25 mouse cellular contexts compared by ENCODE assay signal in genomic region chr11:121058122-121058521, GRCm38 (mm10). TPM values are rescaled to one million over a fixed set of nuclear protein-coding genes. Genes with fewer than 3 reads are reported as not detected.
DNase-seq lines count a peak whose midpoint lies in the region; ATAC-seq and TF ChIP-seq lines count a peak whose summit lies in the region.
"Had no signal": no experiment of that assay in that cellular context is flagged by ENCODE, and none has a peak within 500 bp of the region (broad histone marks: within the 10 kb centered on the region; RNA-seq: fewer than 3 reads in every experiment).

No protein-coding gene starts in this region.

- H3K79me2 ChIP-seq in liver, adult 2 months (ENCODE audit: control insufficient read depth, insufficient read depth, low read length): no peaks in the 10 kb centered on the region

- no peak overlapping the region for H3K4me3 ChIP-seq in liver, adult 2 months (ENCODE audit: insufficient read depth, low read depth, low read length)
- H3K4me3 ChIP-seq in liver, embryonic 11.5 days (ENCODE audit: low read depth, low read length): no peak overlapping the region
- H3K4me3 ChIP-seq: embryonic facial prominence, embryonic 15.5 days; forebrain, embryonic 10.5 days; gastrocnemius, adult 2 months; heart, embryonic 13.5 days; limb, embryonic 10.5 days; neural tube, embryonic 15.5 days had no signal

- no peak overlapping the region for H3K4me2 ChIP-seq in liver, embryonic 11.5 days
- H3K4me2 ChIP-seq: embryonic facial prominence, embryonic 15.5 days; heart, embryonic 13.5 days; hindbrain, embryonic 14.5 days; neural tube, embryonic 15.5 days had no signal

- WGBS in liver, adult 2 months: 15% methylated on average over 5 of the region's 5 CpGs
- 77% methylated on average over 5 of the region's 5 CpGs for WGBS in liver, embryonic 11.5 days

- no peaks in the 10 kb centered on the region for H3K27me3 ChIP-seq in liver, adult 2 months (ENCODE audit: control insufficient read depth, insufficient read depth, low read length)
- H3K27me3 ChIP-seq in liver, embryonic 11.5 days (replicated peaks; ENCODE audit: control insufficient read depth, insufficient read depth, low read length): no peaks in the 10 kb centered on the region
- H3K27me3 ChIP-seq: embryonic facial prominence, embryonic 15.5 days; neural tube, embryonic 15.5 days had no signal

- TF ChIP-seq CTCF in liver, adult 2 months (IDR thresholded peaks at IDR 0.05; ENCODE audit: low read depth, low read length): no peak

- H3K4me1 ChIP-seq in liver, adult 2 months (ENCODE audit: control insufficient read depth, insufficient read depth, low read length): peaks cover 34% of the 10 kb centered on the region
- H3K4me1 ChIP-seq in liver, embryonic 11.5 days (replicated peaks; ENCODE audit: control insufficient read depth, insufficient read depth, low read length): no peaks in the 10 kb centered on the region; the same call in 1 of the 2 replicates
- H3K4me1 ChIP-seq: neural tube, embryonic 15.5 days had no signal

- no peak overlapping the region for H3K9ac ChIP-seq in liver, adult 2 months (ENCODE audit: low read depth, low read length)
- H3K9ac ChIP-seq in liver, embryonic 11.5 days (ENCODE audit: low read depth, low read length): no peak overlapping the region
- H3K9ac ChIP-seq: embryonic facial prominence, embryonic 15.5 days; heart, embryonic 13.5 days; hindbrain, embryonic 14.5 days; neural tube, embryonic 15.5 days had no signal

- H3K27ac ChIP-seq in liver, adult 2 months (replicated peaks; ENCODE audit: insufficient read depth, low read depth, low read length): peak overlapping the region; percentile 22
- H3K27ac ChIP-seq in liver, embryonic 11.5 days (ENCODE audit: low read depth, low read length): no peak overlapping the region
- H3K27ac ChIP-seq: embryonic facial prominence, embryonic 15.5 days; forebrain, embryonic 10.5 days; gastrocnemius, adult 2 months; heart, embryonic 13.5 days; hindbrain, embryonic 14.5 days; limb, embryonic 10.5 days; neural tube, embryonic 15.5 days had no signal

- TF ChIP-seq POLR2A in liver, adult 2 months (IDR thresholded peaks at IDR 0.05; ENCODE audit: extremely low read depth, insufficient read depth, low read length): no peak

- no peaks in the 10 kb centered on the region for H3K9me3 ChIP-seq in liver, embryonic 11.5 days (ENCODE audit: control insufficient read depth, low read length)
- H3K9me3 ChIP-seq: embryonic facial prominence, embryonic 15.5 days; forebrain, embryonic 10.5 days; heart, embryonic 13.5 days; limb, embryonic 10.5 days; neural tube, embryonic 15.5 days had no signal

- no peak for ATAC-seq in liver, embryonic 11.5 days (replicated peaks; ENCODE audit: low FRiP score)
- ATAC-seq: midbrain, embryonic 16.5 days had no signal

- peak; percentile 93 for DNase-seq in liver, adult 2 months (ENCODE audit: extremely low read depth, low read depth, low spot score)
- DNase-seq in liver, embryonic 11.5 days (ENCODE audit: low spot score): no peak
- peak; percentile 97 for DNase-seq in kidney, adult 9 months
- DNase-seq in kidney, postnatal 4 days: peak; percentile 39 to 58
- DNase-seq in lung, postnatal 36 days: no peak
- DNase-seq in Muller cell, postnatal 12 days (ENCODE audit: inconsistent ontology term): no peak
- DNase-seq in adipocyte (ENCODE audit: low spot score): no peak
- DNase-seq: cerebellum, adult 2 months; cerebellum, postnatal 36 days; gastrocnemius, adult 2 months; heart, postnatal 36 days; lung, adult 18-20 months; right cerebral cortex, postnatal 14 days; thymus, postnatal 14 days had no signal

- no peaks in the 10 kb centered on the region for H3K36me3 ChIP-seq in liver, adult 2 months (ENCODE audit: control insufficient read depth, insufficient read depth, low read length)
- no peaks in the 10 kb centered on the region for H3K36me3 ChIP-seq in liver, embryonic 11.5 days (ENCODE audit: control insufficient read depth, insufficient read depth, low read length)
- H3K36me3 ChIP-seq: embryonic facial prominence, embryonic 15.5 days; forebrain, embryonic 10.5 days; heart, embryonic 13.5 days; limb, embryonic 10.5 days; neural tube, embryonic 15.5 days had no signal

RNA-seq across cellular contexts. Expression of gene Sectm1b, which starts 5.2 kb away (rescaled TPM):
- total RNA-seq in liver, adult 2 months (2014; rRNA removed): not detected in 2 replicates
- 0.11 and 0.18 TPM in 2 replicates for polyA plus RNA-seq in liver, adult 2 months (2012; rRNA removed)
- not detected in 2 replicates for polyA plus RNA-seq in liver, embryonic 11.5 days (2014; fragmentation: Nextera tagmentation; extraction: Ambion mirVana)
- total RNA-seq: CH12.LX; gastrocnemius, adult 2 months; heart, postnatal 36 days; layer of hippocampus, postnatal 10 days; left cerebral cortex, adult 8-10 months; MEL had no signal
- polyA plus RNA-seq: cerebellum, adult 2 months; forebrain, embryonic 10.5 days; heart, embryonic 13.5 days; hindbrain, embryonic 14.5 days; limb, embryonic 10.5 days; midbrain, embryonic 16.5 days; neural tube, embryonic 15.5 days had no signal

RNA-seq across cellular contexts. Expression of gene Cd7, which starts 18.9 kb away (rescaled TPM):
- total RNA-seq in liver, adult 2 months (2014; rRNA removed): 0.20 and 0.55 TPM in 2 replicates
- 1.5 and 3.4 TPM in 2 replicates for polyA plus RNA-seq in liver, adult 2 months (2012; rRNA removed)
- 0.18 TPM in 2 replicates for polyA plus RNA-seq in liver, embryonic 11.5 days (2014; fragmentation: Nextera tagmentation; extraction: Ambion mirVana)
- total RNA-seq: gastrocnemius, adult 2 months; layer of hippocampus, postnatal 10 days had no signal
- polyA plus RNA-seq: forebrain, embryonic 10.5 days; limb, embryonic 10.5 days; midbrain, embryonic 16.5 days; neural tube, embryonic 15.5 days had no signal

RNA-seq across cellular contexts. Expression of gene Sectm1a, which starts 22.9 kb away (rescaled TPM):
- 0.55 and 0.67 TPM in 2 replicates for total RNA-seq in liver, adult 2 months (2014; rRNA removed)
- 0.76 and 0.81 TPM in 2 replicates for polyA plus RNA-seq in liver, adult 2 months (2012; rRNA removed)
- 0.32 and 0.86 TPM in 2 replicates for polyA plus RNA-seq in liver, embryonic 11.5 days (2014; fragmentation: Nextera tagmentation; extraction: Ambion mirVana)
- total RNA-seq: gastrocnemius, adult 2 months; heart, postnatal 36 days; layer of hippocampus, postnatal 10 days; left cerebral cortex, adult 8-10 months had no signal
- polyA plus RNA-seq: cerebellum, adult 2 months; forebrain, embryonic 10.5 days; heart, embryonic 13.5 days; hindbrain, embryonic 14.5 days; limb, embryonic 10.5 days; midbrain, embryonic 16.5 days; neural tube, embryonic 15.5 days had no signal

Comparison
In these comparisons a context has a peak if more than half of its experiments do, and no peak if none do; other contexts are left out.
1. DNase-seq: peak in liver, adult 2 months (single experiment), kidney, adult 9 months (single experiment) and kidney, postnatal 4 days (2 of 2); none in liver, embryonic 11.5 days (single experiment), lung, postnatal 36 days (single experiment), Muller cell, postnatal 12 days (single experiment) and adipocyte (single experiment).